ENCODE assay signal across 8 mouse cellular contexts in genomic region chr4:134772805-134773674, GRCm38 (mm10). TPM values are rescaled to one million over a fixed set of nuclear protein-coding genes. Genes with fewer than 3 reads are reported as not detected.
A peak's percentile ranks its signal among the peaks of the same experiment; 100 is the strongest.
DNase-seq lines count a peak whose midpoint lies in the region; ATAC-seq and TF ChIP-seq lines count a peak whose summit lies in the region.
"Had no signal": no experiment of that assay in that cellular context is flagged by ENCODE, and none has a peak within 500 bp of the region (broad histone marks: within the 10 kb centered on the region; RNA-seq: fewer than 3 reads in every experiment).

No protein-coding gene starts in this region.

- H3K79me2 ChIP-seq in macrophage (ENCODE audit: inconsistent target): no peaks in the 10 kb centered on the region

- no peaks in the 10 kb centered on the region for H3K36me3 ChIP-seq in spleen, adult 2 months (ENCODE audit: control insufficient read depth, insufficient read depth, low read length)
- no peaks in the 10 kb centered on the region for H3K36me3 ChIP-seq in macrophage (ENCODE audit: inconsistent target)
- H3K36me3 ChIP-seq: limb, embryonic 13.5 days had no signal

- TF ChIP-seq POLR2A in spleen, adult 2 months (IDR thresholded peaks at IDR 0.05; ENCODE audit: low read depth, low read length): no peak

- ATAC-seq in common myeloid progenitor, adult 5-6 weeks (replicated peaks; ENCODE audit: low read depth, poor library complexity, severe bottlenecking): peak; percentile 76

- no peaks in the 10 kb centered on the region for H3K27me3 ChIP-seq in spleen, adult 2 months (ENCODE audit: control insufficient read depth, insufficient read depth, low read length)

- WGBS in spleen, adult 2 months: 18% methylated on average over 4 of the region's 4 CpGs
- WGBS in macrophage (ENCODE audit: missing documents): 13% methylated on average over 4 of the region's 4 CpGs

- H3K4me1 ChIP-seq in spleen, adult 2 months (ENCODE audit: control insufficient read depth, insufficient read depth, insufficient read length): peaks cover 18% of the 10 kb centered on the region; the same call in 1 of the 2 replicates

- intact Hi-C loops in gastrocnemius, postnatal 36 days (cut with DNase I): no loop called here

- no peak for TF ChIP-seq CTCF in spleen, adult 2 months (IDR thresholded peaks at IDR 0.05; ENCODE audit: extremely low read depth, insufficient read depth, insufficient read length, insufficient replicate concordance)

- DNase-seq in spleen, adult 2 months (ENCODE audit: low read depth in 1 of 2, low spot score in 2 of 2): peak; percentile 56 to 60
- DNase-seq in spleen, postnatal 14 days (ENCODE audit: low spot score in 2 of 2): no peak
- no peak for DNase-seq in embryo, embryonic 9.5 days (ENCODE audit: extremely low spot score)
- DNase-seq in layer of hippocampus, postnatal 14 days (ENCODE audit: low spot score in 2 of 2): no peak
- no peak for DNase-seq in gastrocnemius, postnatal 36 days

- no peak overlapping the region for H3K4me3 ChIP-seq in spleen, adult 2 months (ENCODE audit: extremely low read depth, insufficient read depth, insufficient read length)
- no peak overlapping the region for H3K4me3 ChIP-seq in macrophage (ENCODE audit: inconsistent target)
- H3K4me3 ChIP-seq: limb, embryonic 13.5 days had no signal

- peak overlapping the region; percentile 62 for H3K27ac ChIP-seq in spleen, adult 2 months (ENCODE audit: insufficient read depth, low read length)
- peak overlapping the region; percentile 52 for H3K27ac ChIP-seq in macrophage
- H3K27ac ChIP-seq: limb, embryonic 13.5 days had no signal

RNA-seq across cellular contexts. Expression of gene Ldlrap1, which starts 5.2 kb away (rescaled TPM):
- 26.7 and 29.8 TPM in 2 replicates for polyA plus RNA-seq in spleen, adult 2 months (2012; rRNA removed)
- 8.7 and 9.6 TPM in 2 replicates for total RNA-seq in common myeloid progenitor, adult 5-6 weeks (2017)
- 100 to 1,000 TPM in 4 of 26 experiments, 10 to 100 TPM in 21, 1 to 10 TPM in 1; 5.4 to 129 (median 41.6) TPM for total RNA-seq in macrophage (2018; cell fraction: chromatin; rRNA removed)
- 10 to 100 TPM; 12.3 to 48.8 (median 35.4) TPM for total RNA-seq in macrophage (2018; cell fraction: cytosol; rRNA removed)
- total RNA-seq in macrophage (2018; cell fraction: nucleus; rRNA removed): 10 to 100 TPM in 25 of 26 experiments, 1 to 10 TPM in 1; 7.2 to 92.8 (median 27.8) TPM
- polyA plus RNA-seq in macrophage (2018): 34.2 to 76.5 TPM (median 43.1 TPM) in 3 replicates
- 1 to 10 TPM; 4.6 to 4.8 TPM for total RNA-seq in layer of hippocampus, postnatal 14 days (2021)
- 1 to 10 TPM; 4.0 to 6.1 TPM for total RNA-seq in gastrocnemius, postnatal 36 days (2021)

Comparison
In these comparisons a context has a peak if more than half of its experiments do, and no peak if none do; other contexts are left out.
1. DNase-seq: peak in spleen, adult 2 months (2 of 2); none in spleen, postnatal 14 days (0 of 2), embryo, embryonic 9.5 days (single experiment), layer of hippocampus, postnatal 14 days (0 of 2) and gastrocnemius, postnatal 36 days (0 of 2).